Mouse (Mus musculus): ENCODE data around the gene Rasal2.

- TF ChIP-seq CTCF (IDR thresholded peaks at IDR 0.05; ENCODE audit: control insufficient read depth, insufficient read depth, insufficient read length) (no peak), USF1 (IDR thresholded peaks at IDR 0.05; ENCODE audit: low read depth) (no peak), CEBPB (IDR thresholded peaks at IDR 0.05; ENCODE audit: low read depth) (no peak), FOSL1 (IDR thresholded peaks at IDR 0.05; ENCODE audit: insufficient read depth, low read length, poor library complexity, severe bottlenecking) (no peak)
Measured at GRCm38 (mm10) chr1:157247341-157247740, 165.1 kb downstream of the Rasal2 start.
